Mouse (Mus musculus): Measurements from ENCODE around the gene Rhbdl1. TPM values are rescaled to one million over a fixed set of nuclear protein-coding genes. Genes with fewer than 3 reads are reported as not detected.
A peak's percentile ranks its signal among the peaks of the same experiment; 100 is the strongest.

Rhbdl1 gene
- polyA plus RNA-seq (2012; rRNA removed): 129 and 138 TPM in 2 replicates

DNA sequence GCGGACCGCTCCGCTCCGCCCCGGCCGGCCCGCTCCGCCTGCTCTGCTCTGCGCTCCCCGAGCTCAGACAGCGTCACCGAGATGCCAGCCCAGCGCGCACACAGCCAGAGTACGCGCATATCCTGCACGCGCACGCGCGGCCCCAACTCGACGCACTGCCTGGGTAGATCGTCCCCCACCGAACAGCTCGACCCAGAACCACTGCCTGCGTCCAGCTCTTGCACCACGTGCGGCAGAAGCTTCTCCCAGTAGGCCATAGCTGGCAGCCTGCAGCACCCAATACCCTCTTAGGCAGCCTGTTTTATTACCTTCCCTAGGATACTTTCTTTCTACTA, at the start of gene Rhbdl1:
Rhbdl1 (minus strand) TSS at position 220 of the 335 bp plus-strand sequence.
- no peak for DNase-seq (ENCODE audit: low read depth)

GRCm38 (mm10) chr17:25886806-25887205, 49.7 kb upstream of the Rhbdl1 start:
- no peak for DNase-seq (ENCODE audit: low read depth)

DNA sequence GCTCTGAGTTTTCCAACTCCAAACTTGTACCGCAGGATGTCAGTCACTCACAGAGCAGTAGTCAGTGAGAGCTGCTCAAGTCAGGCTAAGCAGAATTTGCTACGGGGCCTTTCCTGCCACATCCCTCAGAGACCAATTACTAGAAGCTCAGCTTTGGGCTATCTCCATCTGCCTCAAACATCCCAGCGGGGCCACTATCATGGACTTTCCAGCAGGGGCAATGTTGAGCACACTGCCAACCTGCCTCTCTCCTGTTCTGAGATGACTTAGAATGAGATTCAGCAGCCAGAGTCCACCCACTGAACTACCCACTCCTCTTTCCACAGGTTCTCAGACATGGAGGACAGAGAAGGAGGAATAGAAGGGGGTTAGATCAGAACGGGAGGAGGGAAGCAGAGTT, 48.5 kb upstream of the Rhbdl1 start:
- DNase-seq (ENCODE audit: low read depth): no peak

GRCm38 (mm10) chr17:25883824-25884223, 46.7 kb upstream of the Rhbdl1 start:
- no peak for DNase-seq (ENCODE audit: low read depth)

DNA sequence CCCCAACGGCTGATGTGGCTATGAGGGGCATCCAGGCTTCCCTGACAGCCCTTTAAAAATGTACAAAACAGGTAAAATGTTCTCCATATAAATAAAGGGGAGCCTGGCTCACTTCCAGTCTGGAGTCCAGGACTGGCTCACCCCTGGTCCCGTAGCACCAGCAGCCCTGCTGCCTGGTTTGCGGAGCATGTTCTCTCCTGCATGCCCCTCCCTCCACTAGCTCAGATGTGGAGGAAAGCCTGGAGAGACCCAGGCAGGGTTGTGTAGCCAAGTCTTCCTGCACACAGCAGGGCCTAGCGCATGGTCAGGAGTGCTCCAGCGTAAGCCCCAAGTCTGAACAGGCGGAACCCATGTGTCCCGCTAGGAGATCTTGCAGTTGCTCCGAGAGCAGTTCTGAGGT, 46.2 kb upstream of the Rhbdl1 start:
- no peak for DNase-seq (ENCODE audit: low read depth)

DNA sequence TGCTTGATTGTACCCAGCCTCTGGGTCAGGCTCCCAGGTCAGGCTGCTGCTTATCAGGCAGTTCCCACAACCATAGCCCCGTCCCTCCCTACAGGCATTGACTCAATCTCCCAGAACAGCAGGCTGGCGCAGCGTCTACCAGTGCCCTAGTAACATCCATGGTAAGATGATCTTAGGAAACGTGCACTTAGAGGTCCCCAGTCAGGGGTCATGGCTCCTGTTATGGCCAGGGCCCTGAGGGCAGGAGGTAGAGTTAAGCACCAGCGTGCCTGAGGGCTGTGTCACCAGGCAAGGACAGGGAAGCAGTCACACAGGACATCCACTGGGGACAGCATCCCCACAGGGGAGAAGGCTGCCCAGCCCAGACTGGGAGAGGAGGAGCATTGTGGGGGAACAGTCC, 45.2 kb upstream of the Rhbdl1 start:
- DNase-seq (ENCODE audit: low read depth): no peak

- DNase-seq (ENCODE audit: low read depth): no peak
These were observed 44.6 kb upstream of the Rhbdl1 start for GRCm38 (mm10) chr17:25881691-25882090.

- no peak for DNase-seq (ENCODE audit: low read depth)
These were observed 44.0 kb upstream of the Rhbdl1 start for GRCm38 (mm10) chr17:25880913-25881641.

GRCm38 (mm10) chr17:25880196-25880910, 43.3 kb upstream of the Rhbdl1 start, which contains the start of gene Wfikkn1:
Gene Wfikkn1, minus strand, starts transcription at chr17:25880858.
- peak; percentile 96 for DNase-seq (ENCODE audit: low read depth)

- DNase-seq (ENCODE audit: low read depth): no peak
These were observed 42.7 kb upstream of the Rhbdl1 start for GRCm38 (mm10) chr17:25879750-25880149.

GRCm38 (mm10) chr17:25879261-25879660, 42.2 kb upstream of the Rhbdl1 start:
- no peak for DNase-seq (ENCODE audit: low read depth)

DNA sequence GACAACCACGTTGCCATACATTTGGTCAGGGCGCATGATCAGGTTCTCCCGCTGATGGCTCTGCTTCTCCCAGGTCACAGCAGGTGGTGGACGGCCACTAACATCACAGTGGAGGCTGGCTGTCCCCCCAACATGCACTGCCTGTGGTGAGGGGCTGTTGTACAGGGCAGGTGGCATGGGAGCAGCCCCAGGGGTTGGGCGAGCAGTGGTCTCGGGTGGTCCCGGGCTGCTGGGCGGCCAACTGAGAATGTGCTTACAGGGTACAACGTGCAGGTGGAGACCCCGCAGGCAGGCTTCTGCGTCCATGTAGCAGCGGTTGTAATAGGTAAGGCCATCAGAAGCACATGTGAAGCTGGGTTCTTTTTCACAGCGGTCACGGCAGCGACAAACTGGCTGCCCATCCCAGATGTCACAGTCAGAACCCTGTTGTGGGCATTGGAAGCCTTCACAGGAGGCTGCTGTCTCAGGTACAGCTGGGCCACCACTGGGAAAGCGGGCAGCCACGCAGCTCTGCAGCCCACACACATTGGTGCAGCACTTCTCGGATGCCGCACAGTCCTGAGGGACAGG, 41.6 kb upstream of the Rhbdl1 start:
- no peak for DNase-seq (ENCODE audit: low read depth)

DNA sequence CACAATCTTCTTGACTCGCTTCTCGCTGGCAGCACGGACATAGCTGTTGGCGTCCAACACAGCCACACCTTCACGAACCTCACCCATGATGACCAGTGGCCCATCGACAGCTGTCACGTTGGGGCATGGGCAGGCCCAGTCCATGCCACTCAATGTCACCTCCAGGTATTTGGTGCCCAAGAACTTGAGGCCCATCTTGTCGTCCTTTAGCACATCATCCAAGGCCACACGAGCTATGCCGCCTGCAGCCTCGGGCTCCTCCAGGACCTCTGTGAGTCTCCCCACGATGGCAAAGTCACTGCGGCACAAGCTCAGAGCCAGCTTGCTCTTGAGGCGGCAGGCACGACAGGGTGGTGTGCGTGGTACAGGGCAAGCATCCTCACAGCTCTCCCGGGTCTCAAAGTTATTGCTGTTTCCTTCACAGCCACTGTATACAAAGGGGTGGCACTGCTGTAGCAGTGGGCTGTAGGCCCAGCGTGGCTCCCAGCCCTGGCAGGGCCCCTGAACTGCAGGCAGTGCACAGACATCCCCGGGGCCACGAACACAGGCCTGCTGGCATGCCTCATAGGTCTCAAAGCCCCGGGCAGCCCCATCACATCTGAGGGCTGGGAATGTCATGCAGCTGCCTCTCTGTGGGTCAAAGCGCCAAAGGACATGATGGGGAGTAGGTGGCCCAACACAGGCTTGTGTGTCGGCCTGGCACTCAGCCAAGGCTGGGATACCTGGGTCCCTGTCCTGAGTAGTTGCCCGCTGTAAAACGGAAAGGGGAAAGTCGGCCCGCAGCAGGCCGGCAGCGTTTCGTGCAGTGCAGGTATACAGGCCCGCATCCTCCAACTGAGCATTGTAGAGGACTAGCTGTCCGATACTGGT, 40.9 kb upstream of the Rhbdl1 start:
- no peak for DNase-seq (ENCODE audit: low read depth)

DNA sequence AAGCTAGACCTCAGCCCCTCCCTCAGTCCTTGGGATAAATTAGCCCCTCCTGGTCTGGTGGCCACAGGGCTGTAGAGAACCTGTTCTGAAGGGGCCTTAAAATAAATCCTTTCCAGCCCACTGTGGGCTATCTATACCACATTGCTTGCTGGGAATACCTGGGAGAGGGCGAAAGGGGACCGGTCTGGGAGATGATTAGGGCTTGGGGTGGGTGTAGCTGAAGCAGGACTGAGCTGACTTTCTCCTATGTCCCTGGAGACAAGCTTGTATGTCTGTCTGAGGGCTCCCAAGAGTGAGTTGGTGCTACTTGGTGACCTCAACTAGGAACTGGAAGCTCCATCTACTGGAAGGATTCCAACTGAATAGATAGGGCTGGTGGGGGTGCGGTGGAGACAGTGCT, 39.9 kb upstream of the Rhbdl1 start:
- DNase-seq (ENCODE audit: low read depth): no peak

- DNase-seq (ENCODE audit: low read depth): no peak
These were observed 39.3 kb upstream of the Rhbdl1 start for GRCm38 (mm10) chr17:25876347-25876915.

GRCm38 (mm10) chr17:25875171-25876136, 38.4 kb upstream of the Rhbdl1 start:
- DNase-seq (ENCODE audit: low read depth): no peak

DNA sequence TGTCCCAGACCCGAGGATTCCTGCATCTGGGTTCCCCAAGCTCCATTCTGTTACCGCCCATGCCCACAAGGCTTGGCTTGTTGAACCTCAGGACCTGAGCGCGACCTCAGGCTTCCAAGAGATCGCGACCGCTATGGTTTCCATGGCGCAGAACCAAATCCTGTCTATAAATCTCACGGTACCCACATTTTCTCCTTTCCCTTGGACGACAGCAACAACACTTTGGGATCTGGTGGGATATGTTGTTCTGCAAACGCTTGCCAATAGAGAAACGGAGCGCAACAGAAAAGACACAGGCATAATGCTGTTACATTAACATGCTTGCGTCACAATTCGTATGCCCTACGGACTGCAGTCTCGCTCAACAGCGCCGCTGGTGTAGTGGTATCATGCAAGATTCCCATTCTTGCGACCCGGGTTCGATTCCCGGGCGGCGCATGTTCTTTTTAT, 37.7 kb upstream of the Rhbdl1 start, which contains the start of gene Mettl26:
Mettl26 (plus strand) TSS at position 354 of the 450 bp plus-strand sequence.
- no peak for DNase-seq (ENCODE audit: low read depth)

- DNase-seq (ENCODE audit: low read depth): no peak
These were observed 37.1 kb upstream of the Rhbdl1 start for GRCm38 (mm10) chr17:25874148-25874720.

DNA sequence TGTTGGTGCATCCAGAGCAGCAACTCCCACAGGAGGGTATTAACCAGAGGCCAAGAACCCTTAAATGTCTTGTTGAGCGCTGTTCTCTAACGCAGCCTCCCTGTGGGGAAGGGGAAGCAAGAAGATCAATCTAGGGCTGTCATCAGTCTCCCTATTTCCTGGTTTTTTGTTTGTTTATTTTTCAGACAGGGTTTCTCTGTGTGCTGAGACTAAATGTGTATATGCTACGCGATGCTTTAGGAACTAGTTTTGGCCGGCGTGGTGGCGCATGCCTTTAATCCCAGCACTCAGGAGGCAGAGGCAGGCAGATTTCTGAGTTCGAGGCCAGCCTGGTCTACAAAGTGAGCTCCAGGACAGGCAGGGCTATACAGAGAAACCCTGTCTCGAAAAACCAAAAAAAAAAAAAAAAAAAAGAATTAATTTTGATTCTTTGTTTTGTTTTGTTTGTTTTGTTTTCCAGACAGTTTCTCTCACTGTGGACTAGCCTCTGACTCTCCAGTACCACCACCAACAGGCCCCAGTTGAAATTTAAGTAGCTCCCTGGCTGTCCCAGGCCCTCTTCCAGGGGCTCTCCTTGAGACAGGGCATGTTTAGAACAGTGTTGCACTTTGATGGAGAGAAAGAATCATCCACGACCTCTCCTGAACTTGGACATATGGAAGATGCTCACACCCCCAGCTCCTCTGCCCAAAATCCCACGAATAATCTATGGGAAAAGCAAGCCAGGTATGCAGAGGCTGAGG, 36.5 kb upstream of the Rhbdl1 start:
- no peak for DNase-seq (ENCODE audit: low read depth)

All from gonadal fat pad, adult 2 months (tissue).